Mouse (Mus musculus): ENCODE results near the gene 1700003E16Rik. TPM values are rescaled to one million over a fixed set of nuclear protein-coding genes. Genes with fewer than 3 reads are reported as not detected.

The 1700003E16Rik gene
- total RNA-seq (2021) (1 to 10 TPM; 1.1 to 1.3 TPM), polyA plus RNA-seq (2012; rRNA removed) (1.0 and 1.4 TPM in 2 replicates)
- long read RNA-seq, result 0 reads

DNA sequence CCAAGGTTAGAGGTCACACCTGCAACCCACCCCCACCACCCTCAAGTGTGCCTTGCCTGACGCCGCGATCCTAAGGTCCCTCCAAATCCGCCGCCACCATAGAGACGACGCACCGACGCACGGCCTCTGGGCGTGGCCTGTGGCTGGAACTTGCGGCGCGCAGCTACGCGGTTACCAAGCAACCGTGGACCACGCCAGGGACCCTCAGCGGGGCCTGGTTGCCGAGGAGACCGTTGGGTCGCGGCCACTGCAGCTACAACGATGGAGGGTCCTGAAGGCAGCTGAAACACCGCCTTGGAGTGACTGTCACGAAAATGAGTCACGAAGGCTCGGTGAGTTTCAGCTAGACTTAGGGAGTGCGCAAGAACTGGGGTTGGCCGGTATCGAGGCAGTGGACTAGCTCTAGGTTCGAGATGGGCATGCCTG lies at the start of gene 1700003E16Rik, which contains the start of gene Wdr54:
TSS of gene 1700003E16Rik (plus strand) at position 146 of the 426 bp plus-strand sequence.
TSS of gene Wdr54 (minus strand) at position 139 of the 426 bp plus-strand sequence.
- DNase-seq, result peak; percentile 78

DNA sequence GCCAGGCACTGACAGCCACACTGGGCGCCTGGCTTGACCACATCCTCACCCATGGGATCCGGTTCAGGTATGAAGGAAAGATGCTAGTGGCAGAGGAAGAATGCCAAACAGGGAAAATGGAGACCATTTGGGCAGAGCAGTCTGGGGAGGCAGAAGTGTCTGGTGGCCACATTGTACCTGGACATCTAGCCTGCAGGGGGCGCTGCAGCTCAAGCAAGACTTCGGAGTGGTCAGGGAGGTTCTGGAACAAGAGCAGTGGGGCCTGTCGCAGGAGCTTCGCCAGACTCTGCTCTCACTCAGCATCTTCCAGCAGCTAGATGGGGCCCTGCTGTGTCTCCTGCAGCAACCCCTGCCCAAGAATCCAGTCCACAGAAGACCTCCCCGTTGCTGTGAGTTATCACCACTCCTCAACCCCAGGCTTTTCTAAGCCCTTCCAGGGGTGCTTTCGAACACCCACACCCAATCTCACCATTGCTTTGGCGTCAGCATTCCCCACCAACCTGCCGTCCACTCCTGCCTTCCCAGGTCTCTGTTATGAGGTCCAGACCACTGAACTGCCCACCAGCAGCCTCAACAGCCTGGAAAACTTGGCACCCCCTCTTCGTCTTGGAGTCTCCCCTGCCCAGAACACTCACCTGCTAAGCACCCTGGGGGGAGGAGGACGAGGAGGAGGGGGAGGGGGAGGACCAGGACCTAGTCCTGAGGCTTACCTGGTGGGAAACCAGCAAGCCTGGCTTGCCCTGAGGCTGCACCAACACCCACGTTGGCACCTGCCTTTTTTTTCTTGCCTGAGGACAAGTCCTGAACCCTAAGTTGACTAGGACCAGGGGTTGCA lies 48.4 kb upstream of the 1700003E16Rik start:
- peak; percentile 82 for DNase-seq

DNA sequence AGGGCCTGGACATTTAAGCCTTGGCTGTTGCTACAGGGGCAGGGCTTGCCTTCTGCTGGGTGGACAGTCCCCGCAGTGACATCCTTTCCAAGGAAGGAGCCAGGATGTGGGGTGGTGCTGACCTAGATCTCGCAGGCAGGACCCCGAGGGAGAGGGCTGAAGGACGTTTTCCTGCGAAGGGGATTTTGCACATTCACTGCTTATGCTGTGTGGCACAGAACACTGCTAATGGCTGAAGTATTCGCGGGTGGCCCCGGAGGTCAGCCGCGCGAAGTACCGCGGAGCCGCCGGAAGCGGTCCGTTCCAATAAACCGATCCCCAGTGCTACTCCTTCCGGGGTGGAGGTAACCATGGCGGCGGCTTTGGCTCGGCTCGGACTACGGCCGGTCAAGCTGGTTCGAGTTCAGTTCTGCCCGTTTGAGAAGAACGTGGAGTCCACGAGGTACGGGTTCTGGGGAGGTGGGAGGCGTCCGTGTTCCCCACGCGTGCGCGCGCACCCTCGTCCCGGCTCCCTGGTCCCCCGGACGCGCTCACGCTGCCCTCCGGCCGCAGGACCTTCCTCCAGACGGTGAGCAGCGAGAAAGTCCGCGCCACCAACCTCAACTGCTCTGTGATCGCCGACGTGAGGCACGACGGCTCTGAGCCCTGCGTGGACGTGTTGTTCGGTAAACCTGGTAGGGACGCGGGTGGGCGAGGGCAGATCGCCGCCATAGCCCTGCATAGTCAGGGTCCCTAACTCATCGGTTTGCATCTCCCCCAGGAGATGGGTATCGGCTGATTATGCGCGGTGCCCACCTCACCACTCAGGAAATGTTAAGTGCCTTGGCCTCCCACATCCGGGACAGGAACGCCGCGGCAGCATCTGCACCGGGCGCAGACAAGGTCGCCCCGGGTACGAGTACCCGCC lies 47.2 kb upstream of the 1700003E16Rik start, which contains the start of gene Mrpl53:
TSS of gene Mrpl53 (plus strand) at position 279 of the 907 bp plus-strand sequence.
- DNase-seq, result peak; percentile 90

DNA sequence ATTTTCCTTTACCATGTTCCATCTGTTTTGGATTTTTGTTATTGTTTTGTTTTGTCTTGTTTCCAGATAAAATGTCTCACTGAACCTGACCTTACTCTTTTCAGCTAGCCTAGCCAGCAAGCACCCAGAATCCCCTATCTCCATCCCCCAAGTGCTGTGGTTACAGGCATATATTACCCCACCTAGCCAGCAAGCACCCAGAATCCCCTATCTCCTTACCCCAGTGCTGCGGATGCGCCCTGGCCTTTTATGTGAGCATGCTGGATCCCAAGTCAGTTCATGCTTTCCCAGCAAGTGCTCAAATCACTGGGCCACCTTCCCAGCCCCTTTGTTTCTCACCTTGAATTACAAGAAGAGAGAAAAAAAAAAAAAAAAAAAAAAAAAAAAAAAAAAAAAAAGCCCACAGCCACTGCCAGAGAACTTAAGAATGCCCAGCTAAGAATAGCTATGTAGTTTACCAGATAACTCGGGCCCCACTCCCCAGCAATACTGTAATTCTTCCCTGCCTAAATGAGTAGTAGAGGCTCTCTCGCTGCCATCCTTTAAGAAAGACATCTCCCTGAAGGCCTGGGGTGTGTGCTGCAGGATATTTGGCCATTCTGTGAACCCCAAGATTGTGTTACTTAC lies 44.6 kb upstream of the 1700003E16Rik start:
- no peak for DNase-seq

DNA sequence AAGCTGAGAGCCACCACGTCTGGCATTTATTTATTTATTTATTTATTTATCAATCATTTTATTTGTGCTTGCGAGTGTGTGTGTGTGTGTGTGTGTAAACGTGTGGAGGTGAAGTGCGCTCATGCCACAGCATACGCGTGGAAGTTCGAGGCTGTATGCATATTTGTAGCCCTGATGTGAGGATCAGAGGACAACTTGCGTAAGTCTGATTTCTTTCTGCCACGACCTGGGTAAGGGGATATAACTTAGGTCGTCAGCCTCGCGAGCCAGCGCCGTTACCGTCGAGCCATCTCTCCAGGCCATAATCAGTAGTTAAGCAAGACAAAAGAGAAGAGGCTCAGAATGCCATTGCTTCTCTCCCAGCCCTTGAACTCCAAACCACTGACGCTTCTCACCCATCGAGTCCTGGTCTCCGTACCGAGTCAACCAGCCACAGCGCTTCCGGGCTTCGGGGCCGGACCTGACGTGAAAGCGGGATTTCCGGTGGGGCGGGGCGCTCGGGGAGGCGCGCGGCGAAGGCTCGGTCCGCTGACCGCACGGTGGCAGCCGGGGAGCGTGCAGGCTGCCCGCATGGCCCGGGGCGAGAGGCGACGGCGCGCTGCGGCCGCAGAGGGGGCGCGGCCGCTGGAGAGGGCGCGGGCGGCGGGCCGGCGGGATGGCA lies 41.1 kb upstream of the 1700003E16Rik start, which contains the start of gene Mogs:
TSS of gene Mogs (plus strand) at position 486 of the 661 bp plus-strand sequence.
- peak; percentile 97 for DNase-seq

DNA sequence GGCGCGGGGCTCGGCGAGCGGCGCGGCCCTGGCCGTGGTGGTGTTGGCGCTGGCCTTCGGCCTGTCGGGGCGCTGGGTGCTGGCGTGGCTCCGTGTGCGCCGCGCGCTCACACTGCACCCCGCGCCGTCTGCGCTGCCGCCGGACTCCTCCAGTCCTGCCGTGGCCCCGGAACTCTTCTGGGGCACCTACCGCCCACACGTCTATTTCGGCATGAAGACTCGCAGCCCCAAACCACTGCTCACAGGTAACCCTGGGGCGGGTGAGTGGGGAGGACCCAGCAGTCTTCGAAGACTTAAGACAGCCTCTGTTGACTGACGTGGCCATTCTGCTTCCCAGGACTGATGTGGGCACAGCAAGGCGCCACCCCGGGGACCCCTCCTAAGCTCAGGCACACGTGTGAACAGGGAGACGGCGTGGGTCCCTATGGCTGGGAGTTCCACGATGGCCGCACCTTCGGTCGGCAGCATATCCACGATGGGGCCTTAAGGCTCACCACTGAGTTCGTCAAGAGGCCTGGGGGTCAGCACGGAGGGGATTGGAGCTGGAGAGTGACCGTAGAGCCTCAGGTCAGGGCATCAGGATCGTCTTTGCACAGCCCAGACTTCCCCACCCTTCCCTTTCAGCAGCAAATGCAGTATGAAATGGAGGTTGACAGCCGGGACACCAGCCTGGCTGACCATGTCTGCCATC lies 40.4 kb upstream of the 1700003E16Rik start:
- DNase-seq, result no peak

DNA sequence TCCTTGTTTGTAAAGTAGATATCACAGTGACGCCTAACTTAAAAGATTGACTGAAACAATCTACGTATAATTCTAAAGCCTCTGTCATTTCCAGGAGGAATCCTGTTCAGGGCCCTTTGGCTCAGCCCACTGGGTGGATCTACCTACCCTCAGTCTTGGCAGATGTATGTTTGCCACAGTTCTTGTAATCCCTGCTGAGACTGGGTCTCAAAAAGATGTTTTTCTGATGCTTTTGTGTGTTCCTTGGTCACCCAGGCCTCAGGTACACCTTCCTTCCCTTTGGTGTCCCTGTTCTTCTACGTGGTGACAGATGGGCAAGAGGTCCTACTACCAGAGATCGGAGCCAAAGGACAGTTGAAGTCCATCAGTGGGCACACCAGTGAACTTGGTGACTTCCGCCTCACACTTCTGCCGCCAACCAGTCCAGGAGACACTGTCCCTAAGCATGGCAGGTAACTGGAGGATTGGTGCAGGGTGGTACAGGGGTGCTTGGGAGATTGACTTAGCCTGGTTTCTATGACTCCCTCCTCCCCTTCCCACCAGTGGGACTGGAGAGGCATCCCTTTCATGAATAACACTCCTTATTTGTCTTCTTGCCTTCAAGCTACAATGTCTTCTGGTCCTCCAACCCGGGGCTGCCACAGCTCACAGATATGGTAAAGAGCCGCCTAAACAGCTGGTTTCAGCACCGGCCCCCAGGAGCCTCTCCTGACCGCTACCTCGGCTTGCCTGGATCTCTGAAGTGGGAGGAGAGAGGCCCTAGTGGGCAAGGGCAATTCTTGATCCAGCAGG lies 39.6 kb upstream of the 1700003E16Rik start:
- no peak for DNase-seq

DNA sequence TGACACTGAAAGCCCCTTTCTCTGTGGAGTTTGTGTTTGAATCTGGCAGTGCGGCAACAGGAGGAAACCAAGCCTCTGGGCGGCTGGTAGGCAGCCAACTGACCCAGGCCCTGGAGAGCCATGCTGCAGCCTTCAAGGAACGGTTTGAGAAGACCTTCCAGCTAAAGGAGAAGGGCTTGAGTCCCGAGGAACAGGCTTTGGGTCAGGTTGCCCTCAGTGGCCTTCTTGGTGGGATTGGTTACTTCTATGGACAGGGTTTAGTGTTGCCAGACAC lies 39.1 kb upstream of the 1700003E16Rik start:
- no peak for DNase-seq

DNA sequence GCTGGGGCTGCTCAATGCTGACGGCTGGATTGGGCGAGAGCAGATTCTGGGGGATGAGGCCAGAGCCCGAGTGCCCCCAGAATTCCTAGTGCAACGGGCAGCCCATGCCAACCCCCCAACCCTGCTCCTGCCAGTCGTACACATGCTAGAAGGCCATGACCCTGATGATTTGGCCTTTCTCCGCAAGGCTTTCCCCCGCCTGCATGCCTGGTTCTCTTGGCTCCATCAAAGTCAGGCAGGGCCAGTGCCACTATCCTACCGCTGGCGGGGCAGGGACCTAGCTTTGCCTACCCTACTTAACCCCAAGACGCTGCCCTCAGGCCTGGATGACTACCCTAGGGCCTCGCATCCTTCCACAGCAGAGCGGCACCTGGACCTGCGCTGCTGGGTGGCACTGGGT lies 38.6 kb upstream of the 1700003E16Rik start:
- DNase-seq, result peak; percentile 62

DNA sequence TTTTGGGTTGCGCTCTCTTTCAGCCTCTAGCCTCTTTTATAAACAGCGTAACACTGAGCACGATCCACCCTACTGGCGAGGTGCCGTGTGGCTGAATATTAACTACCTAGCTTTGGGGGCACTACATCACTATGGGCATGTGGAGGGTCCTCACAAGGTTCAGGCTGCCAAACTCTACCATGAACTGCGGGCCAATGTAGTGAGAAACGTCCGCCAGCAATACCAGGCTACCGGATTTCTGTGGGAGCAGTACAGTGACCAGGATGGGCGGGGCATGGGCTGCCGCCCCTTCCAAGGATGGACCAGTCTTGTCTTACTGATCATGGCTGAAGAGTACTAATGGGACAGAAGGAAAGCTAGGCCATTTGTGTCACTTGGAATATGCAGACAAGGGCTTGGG lies 37.8 kb upstream of the 1700003E16Rik start:
- no peak for DNase-seq

DNA sequence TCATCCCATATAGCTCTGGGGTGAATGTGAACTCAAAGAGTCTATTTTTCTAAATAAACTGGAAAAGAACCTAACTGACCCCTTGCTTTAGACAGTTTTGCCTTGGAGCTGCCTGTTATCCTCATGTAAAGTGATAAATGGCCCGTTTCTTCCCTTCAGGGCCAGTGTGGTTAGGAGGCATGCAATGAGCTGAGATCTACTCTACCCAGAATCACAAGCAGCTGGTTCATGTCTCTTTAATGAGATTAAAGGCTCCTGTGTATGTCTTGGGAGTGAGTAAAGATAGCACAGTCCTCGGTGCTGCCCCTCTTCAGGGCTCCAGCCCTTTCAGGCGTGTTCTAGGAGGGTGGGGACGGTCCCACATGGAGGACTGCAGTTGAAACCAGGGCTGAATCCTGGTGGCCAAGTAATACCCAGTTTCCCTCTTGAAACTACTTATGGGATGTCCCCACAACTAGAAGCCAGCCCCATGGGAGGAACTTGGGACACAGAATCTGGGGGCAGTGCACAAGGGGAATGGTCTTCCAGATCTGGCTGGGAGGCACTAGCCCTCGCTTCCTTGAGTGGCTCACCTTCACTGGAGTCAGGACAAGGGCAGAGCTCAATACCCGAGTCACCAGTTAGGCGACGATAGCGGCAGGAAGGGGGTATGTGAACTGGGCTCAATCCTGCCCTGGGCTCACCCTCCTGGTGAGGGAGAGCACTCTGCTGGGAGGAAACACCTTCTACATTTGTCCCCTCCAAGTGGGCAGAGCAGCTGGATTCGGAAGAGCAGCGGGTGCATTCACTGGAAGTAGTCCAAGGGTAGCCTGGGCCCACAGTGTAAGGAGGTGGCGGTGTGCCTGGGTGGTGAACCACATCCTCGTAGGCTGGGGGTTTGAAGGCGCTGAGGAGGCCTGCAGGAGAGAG lies 37.1 kb upstream of the 1700003E16Rik start:
- no peak for DNase-seq

DNA sequence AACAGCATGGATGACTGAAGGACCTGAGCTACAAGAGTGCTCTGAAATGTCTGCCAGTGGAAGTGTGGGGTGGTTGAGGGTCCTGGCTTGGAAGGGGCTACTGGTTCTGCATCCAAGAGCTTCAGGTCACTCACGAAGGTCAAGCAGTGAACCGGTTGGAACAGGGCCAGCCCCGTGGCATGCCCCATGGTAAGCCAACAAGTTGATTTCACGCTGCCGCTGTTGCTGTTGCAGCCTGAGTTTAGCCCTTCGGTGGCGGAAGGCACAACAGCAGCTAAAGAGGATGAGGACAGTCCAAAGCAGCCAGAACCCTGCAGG lies 36.5 kb upstream of the 1700003E16Rik start:
- peak; percentile 47 for DNase-seq

DNA sequence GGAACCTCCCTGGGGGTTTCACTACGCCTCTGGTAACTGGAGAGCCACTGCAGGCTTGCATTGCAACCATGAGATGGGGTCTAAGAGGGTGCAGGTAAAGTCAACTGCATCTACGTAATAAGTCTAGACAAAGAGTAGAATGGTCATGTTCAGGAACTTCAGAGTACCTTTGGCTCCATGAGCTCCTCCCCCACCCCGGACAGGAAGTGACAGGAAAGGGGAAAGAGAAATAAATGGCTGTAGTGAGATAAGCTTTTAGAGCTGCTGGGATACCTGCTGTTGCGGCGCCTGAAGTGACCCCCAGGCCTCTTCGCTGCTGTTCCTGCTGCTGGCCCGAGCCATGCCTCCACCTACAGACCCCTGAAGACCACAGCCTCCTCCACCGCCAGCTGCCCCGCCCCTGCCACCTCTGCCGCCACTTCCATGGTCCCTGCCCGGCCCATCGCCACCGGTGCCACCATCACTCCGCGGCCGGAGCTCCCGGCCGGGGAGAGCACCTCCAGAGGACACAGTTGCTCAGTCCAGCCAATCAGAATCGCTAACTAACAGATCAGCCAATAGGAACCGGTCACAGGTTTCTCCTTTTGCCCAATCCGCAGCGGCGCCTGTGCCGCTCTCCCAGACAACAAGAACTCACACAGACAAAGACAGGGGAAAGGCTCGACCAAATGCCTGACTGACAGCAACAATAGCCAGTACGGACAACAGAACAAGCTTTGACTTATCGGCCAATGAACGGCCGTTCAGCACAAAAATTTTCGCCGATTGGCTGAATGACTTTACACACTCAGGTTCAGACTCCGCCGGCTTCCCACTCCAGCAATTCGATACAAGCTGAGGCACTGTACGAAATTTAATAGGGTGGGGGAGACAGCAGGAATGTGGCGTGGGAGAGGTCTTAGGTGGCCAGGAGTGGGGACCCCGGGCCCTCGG lies 35.0 kb upstream of the 1700003E16Rik start, which contains the start of gene Wbp1:
TSS of gene Wbp1 (minus strand) at position 630 of the 933 bp plus-strand sequence.
- peak; percentile 98 for DNase-seq

DNA sequence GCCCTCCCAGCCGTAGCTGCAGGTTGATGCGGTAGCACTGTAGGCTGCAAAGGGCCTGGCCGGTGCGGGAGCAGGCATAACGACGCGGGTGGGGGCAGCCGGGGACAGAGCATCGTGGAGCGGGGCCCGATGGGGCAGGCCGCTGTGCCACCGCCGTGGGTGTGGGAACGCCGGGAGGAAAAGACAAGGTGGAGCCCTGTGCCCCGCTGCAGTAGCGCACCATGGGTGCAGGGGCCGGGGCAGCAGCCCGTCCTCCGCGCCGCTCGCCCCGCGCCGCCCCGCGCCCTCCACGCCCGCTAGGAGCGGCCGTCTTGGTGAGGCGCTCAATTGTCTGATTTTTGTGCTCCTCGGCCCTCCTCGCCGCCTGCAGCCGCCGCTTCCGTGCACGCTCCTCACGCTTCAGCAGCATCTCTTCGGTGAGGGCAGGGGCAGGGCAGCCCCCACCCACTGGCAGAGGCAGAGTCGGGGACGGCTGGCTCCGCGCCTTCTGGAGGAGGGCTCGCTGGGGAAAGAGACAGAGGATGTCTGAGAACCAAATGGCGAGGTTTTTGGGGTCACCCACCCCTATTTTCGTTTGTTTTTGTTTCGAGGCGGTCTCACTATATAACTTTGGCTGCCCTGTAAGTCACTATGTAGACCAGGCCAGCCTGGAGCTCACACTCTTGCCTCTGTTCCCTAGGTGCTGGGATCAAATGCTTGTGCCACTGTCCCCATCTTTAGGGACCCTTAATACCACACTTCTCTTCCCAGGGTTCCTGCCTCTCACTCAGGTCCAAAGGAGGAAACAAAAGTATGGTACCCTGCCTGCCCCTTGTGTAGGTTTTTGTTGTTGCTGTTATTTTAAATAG lies 34.1 kb upstream of the 1700003E16Rik start:
- no peak for DNase-seq

DNA sequence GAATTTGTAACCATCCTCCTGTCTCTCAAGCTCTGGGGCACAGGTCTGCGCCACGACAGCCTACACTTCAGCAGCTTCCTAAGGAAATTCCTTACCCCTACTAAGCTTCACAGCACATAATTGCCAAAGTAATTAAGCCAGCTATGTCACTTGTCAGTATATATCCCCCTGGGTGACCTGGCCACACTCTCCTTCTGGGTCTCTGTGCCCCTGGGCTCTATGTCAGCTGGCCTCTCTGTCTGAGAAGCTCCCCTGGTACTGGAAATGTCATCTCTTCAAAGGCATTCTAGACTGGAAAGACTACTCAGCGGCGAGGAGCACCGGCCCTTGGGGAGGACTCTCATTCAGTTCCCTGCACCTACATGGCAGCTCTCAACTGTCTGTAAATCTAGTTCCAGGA lies 33.2 kb upstream of the 1700003E16Rik start:
- DNase-seq, result no peak

DNA sequence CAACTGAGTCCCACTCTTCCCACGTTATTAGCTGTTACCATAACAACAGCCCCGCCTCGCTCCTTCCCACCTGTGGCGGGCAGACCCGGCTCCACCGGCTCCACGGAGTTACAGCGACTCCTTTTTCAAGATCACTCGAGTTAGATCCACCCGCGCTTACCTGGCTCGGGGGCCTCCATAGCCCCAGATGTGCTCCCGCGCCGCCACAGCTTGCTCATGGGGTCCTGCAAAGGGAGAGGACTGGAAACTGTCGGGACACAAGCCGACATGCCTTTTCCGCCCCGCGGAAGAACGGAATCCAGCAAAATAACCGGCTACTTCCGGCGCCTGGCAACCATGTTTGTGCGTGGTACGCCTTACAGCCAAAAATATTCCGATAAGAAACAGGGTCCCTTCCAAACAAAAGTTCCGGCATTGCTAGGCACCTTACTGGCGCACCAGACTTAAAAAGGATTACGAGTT lies 31.3 kb upstream of the 1700003E16Rik start:
- peak; percentile 93 for DNase-seq

DNA sequence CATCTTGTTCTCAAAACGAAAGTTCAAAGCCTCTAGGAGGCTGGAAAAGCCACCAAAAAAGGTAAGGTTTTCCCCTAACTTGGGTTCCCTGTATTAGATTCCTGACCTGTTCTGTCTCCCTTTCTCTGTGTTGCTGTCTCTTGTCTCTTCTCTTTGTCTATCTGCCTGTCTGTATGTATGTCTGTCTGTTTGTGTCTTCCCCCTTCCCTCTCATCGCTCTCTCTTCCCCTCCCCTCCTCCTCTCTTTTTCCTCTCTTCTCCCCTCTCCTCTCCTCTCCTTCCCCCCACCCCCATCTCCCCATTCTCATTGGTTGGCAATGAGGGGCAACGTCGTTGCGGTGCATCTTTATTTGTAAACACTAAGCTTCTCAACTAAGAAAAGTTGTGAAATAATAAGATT lies 30.9 kb upstream of the 1700003E16Rik start, which contains the start of gene Ino80b:
TSS of gene Ino80b (minus strand) at position 101 of the 400 bp plus-strand sequence.
- DNase-seq, result no peak

Data from adrenal gland, adult 2 months (tissue).